Mouse (Mus musculus) subcutaneous adipose tissue, adult 2 months (tissue): ENCODE data around the gene Glmp. TPM values are rescaled to one million over a fixed set of nuclear protein-coding genes. Genes with fewer than 3 reads are reported as not detected.

Experiments used
- polyA plus RNA-seq: library from polyadenylated mRNA; depleted of rRNA; stranded (reverse); fragments of >200 nt; gene quantifications from 2 replicates; pipeline ENCODE4 v1.2.3, GENCODE M21; 2012; ENCODE audit warnings: low replicate concordance; rRNA removed

Glmp gene
- polyA plus RNA-seq: 237 and 305 TPM in 2 replicates

GRCm38 (mm10) chr3:88324951-88325405 is at the start of gene Glmp:
Glmp (plus strand) TSS chr3:88325023.

GRCm38 (mm10) chr3:88287110-88287509 is 37.7 kb upstream of the Glmp start, which contains the start of gene Gm38392:
Gm38392 (minus strand) TSS chr3:88287210.

GRCm38 (mm10) chr3:88296561-88297318 is 28.1 kb upstream of the Glmp start, which contains the start of the genes Tsacc and Cct3:
Tsacc (minus strand) TSS chr3:88296999.
Cct3 (plus strand) TSS chr3:88297116.

GRCm38 (mm10) chr3:88336058-88337013 is 11.5 kb downstream of the Glmp start, which contains the start of the genes Tmem79 and Smg5:
Tmem79 (minus strand) TSS chr3:88336148.
Smg5 (plus strand) TSS chr3:88336260.

GRCm38 (mm10) chr3:88364337-88364736 is 39.5 kb downstream of the Glmp start, which contains the start of gene Paqr6:
Paqr6 (plus strand) TSS chr3:88364584.

GRCm38 (mm10) chr3:88372643-88373042 is 47.8 kb downstream of the Glmp start, which contains the start of gene Bglap3:
Bglap3 (minus strand) TSS chr3:88372743.

GRCm38 (mm10) chr3:88378599-88378998 is 53.8 kb downstream of the Glmp start, which contains the start of gene Bglap2:
Bglap2 (minus strand) TSS chr3:88378699.

Other genes with a start within 250 kb of the Glmp start
- not detected in 2 replicates for gene Ttc24, start 246.7 kb upstream of the Glmp start, polyA plus RNA-seq
- 1.4 and 12.8 TPM in 2 replicates for gene Iqgap3, start 243.1 kb upstream of the Glmp start, polyA plus RNA-seq
- gene Mef2d, start 182.7 kb upstream of the Glmp start, polyA plus RNA-seq: 56.6 and 78.8 TPM in 2 replicates
- gene Rhbg, start 70.3 kb upstream of the Glmp start, polyA plus RNA-seq: 1.3 and 2.6 TPM in 2 replicates
- gene Gm38392, start 37.8 kb upstream of the Glmp start, polyA plus RNA-seq: 0.33 and 0.42 TPM in 2 replicates
- gene Tsacc, start 28.0 kb upstream of the Glmp start, polyA plus RNA-seq: 5.6 and 5.7 TPM in 2 replicates
- gene Cct3, start 27.9 kb upstream of the Glmp start, polyA plus RNA-seq: 112 and 200 TPM in 2 replicates
- gene Tmem79, start 11.1 kb downstream of the Glmp start, polyA plus RNA-seq: 39.1 and 40.3 TPM in 2 replicates
- gene Smg5, start 11.2 kb downstream of the Glmp start, polyA plus RNA-seq: 60.2 and 94.7 TPM in 2 replicates
- gene Paqr6, start 39.6 kb downstream of the Glmp start, polyA plus RNA-seq: 10.3 and 13.1 TPM in 2 replicates
- gene Bglap3, start 47.7 kb downstream of the Glmp start, polyA plus RNA-seq: 0.14 and 0.19 TPM in 2 replicates
- not detected in 2 replicates for gene Bglap2, start 53.7 kb downstream of the Glmp start, polyA plus RNA-seq
- not detected in 2 replicates for gene Bglap, start 59.4 kb downstream of the Glmp start, polyA plus RNA-seq
- gene Pmf1, start 85.3 kb downstream of the Glmp start, polyA plus RNA-seq: 35.7 and 50.0 TPM in 2 replicates
- gene Slc25a44, start 100.1 kb downstream of the Glmp start, polyA plus RNA-seq: 57.9 and 74.4 TPM in 2 replicates
- gene Sema4a, start 136.2 kb downstream of the Glmp start, polyA plus RNA-seq: 51.9 and 53.4 TPM in 2 replicates
- gene Lmna, start 184.9 kb downstream of the Glmp start, polyA plus RNA-seq: 140 and 285 TPM in 2 replicates
- 0.56 and 12.0 TPM in 2 replicates for gene Mex3a, start 207.4 kb downstream of the Glmp start, polyA plus RNA-seq
- gene Rab25, start 223.3 kb downstream of the Glmp start, polyA plus RNA-seq: 0.40 and 40.0 TPM in 2 replicates
- 148 and 176 TPM in 2 replicates for gene Lamtor2, start 228.1 kb downstream of the Glmp start, polyA plus RNA-seq
- gene Ubqln4, start 228.7 kb downstream of the Glmp start, polyA plus RNA-seq: 63.5 and 103 TPM in 2 replicates